ENCODE assay signal across 9 mouse cellular contexts in genomic region chr9:69454691-69455090, GRCm38 (mm10). TPM values are rescaled to one million over a fixed set of nuclear protein-coding genes. Genes with fewer than 3 reads are reported as not detected.
A peak's percentile ranks its signal among the peaks of the same experiment; 100 is the strongest.
DNase-seq lines count a peak whose midpoint lies in the region; ATAC-seq and TF ChIP-seq lines count a peak whose summit lies in the region.
"Had no signal": no experiment of that assay in that cellular context is flagged by ENCODE, and none has a peak within 500 bp of the region (broad histone marks: within the 10 kb centered on the region; RNA-seq: fewer than 3 reads in every experiment).

No protein-coding gene starts in this region.

- TF ChIP-seq RAD21 in CH12.LX (IDR thresholded peaks at IDR 0.05; ENCODE audit: low read depth, low read length) = no peak

- TF ChIP-seq POLR2A in CH12.LX (IDR thresholded peaks at IDR 0.05; ENCODE audit: low read depth, low read length) = no peak

- in situ Hi-C loops in CH12.LX (cut with MboI; ENCODE audit: low pct_ligation_motif_present, low pct_unique_long_range_greater_than_20kb, low sequenced_read_pairs) = no loop called here

- no peak for TF ChIP-seq CTCF in CH12.LX (conservative IDR thresholded peaks at IDR 0.05 in 1 of 2, IDR thresholded peaks at IDR 0.05 in 1 of 2; ENCODE audit: low read depth in 2 of 2, low read length in 2 of 2)

- H3K9me3 ChIP-seq in heart, embryonic 14.5 days (ENCODE audit: control insufficient read depth, low read length) = no peaks in the 10 kb centered on the region
- no peaks in the 10 kb centered on the region for H3K9me3 ChIP-seq in CH12.LX (replicated peaks; ENCODE audit: low read length)
- no peaks in the 10 kb centered on the region for H3K9me3 ChIP-seq in forebrain, embryonic 14.5 days (replicated peaks; ENCODE audit: control insufficient read depth, low read length)
- no peaks in the 10 kb centered on the region for H3K9me3 ChIP-seq in liver, embryonic 11.5 days (ENCODE audit: control insufficient read depth, low read length)

- H3K36me3 ChIP-seq in heart, embryonic 14.5 days (ENCODE audit: control insufficient read depth, insufficient read depth, low read length) = peaks cover 9% of the 10 kb centered on the region
- H3K36me3 ChIP-seq in CH12.LX (replicated peaks in 1 of 2; ENCODE audit: control insufficient read depth in 1 of 2, insufficient read depth in 1 of 2, low read length in 1 of 2) = no peaks in the 10 kb centered on the region
- no peaks in the 10 kb centered on the region for H3K36me3 ChIP-seq in forebrain, embryonic 14.5 days (ENCODE audit: control insufficient read depth, insufficient read depth, low read length)
- H3K36me3 ChIP-seq in liver, embryonic 11.5 days (ENCODE audit: control insufficient read depth, insufficient read depth, low read length) = no peaks in the 10 kb centered on the region

- H3K27ac ChIP-seq in heart, embryonic 14.5 days (replicated peaks in 1 of 2; ENCODE audit: control insufficient read depth in 1 of 2, insufficient read depth in 1 of 2, low read depth in 2 of 2, low read length in 2 of 2) = peak overlapping the region; percentile 94 to 96
- H3K27ac ChIP-seq in CH12.LX (ENCODE audit: insufficient read depth, low read depth) = no peak overlapping the region
- no peak overlapping the region for H3K27ac ChIP-seq in forebrain, embryonic 14.5 days (ENCODE audit: low read depth, low read length)
- H3K27ac ChIP-seq in liver, embryonic 11.5 days (ENCODE audit: low read depth, low read length) = peak overlapping the region; percentile 21; the same call in 1 of the 2 replicates

- H3K4me1 ChIP-seq in heart, embryonic 14.5 days (ENCODE audit: control insufficient read depth in 2 of 2, insufficient read depth in 2 of 2, low read length in 2 of 2) = peaks cover 35 to 56% of the 10 kb centered on the region in 2 experiments
- H3K4me1 ChIP-seq in CH12.LX (ENCODE audit: control insufficient read depth in 1 of 2, insufficient read depth in 2 of 2) = peaks cover 3 to 29% of the 10 kb centered on the region in 2 experiments; a peak in 3 of 4 replicates
- peaks cover 9% of the 10 kb centered on the region; the same call in 1 of the 2 replicates for H3K4me1 ChIP-seq in forebrain, embryonic 14.5 days (ENCODE audit: control insufficient read depth, insufficient read depth, low read length)
- peaks cover 38% of the 10 kb centered on the region for H3K4me1 ChIP-seq in liver, embryonic 11.5 days (replicated peaks; ENCODE audit: control insufficient read depth, insufficient read depth, low read length)

- TF ChIP-seq EP300 in CH12.LX (IDR thresholded peaks at IDR 0.05; ENCODE audit: low read length) = no peak

- DNase-seq in heart, postnatal 4 days = no peak
- no peak for DNase-seq in CH12.LX (ENCODE audit: extremely low read depth)
- DNase-seq in forebrain, embryonic 14.5 days (ENCODE audit: low spot score) = no peak
- no peak for DNase-seq in liver, embryonic 11.5 days (ENCODE audit: low spot score)
- no peak for DNase-seq in cerebellum, adult 18-20 months
- DNase-seq in adrenal gland, postnatal 25 days = no peak
- DNase-seq in urinary bladder, postnatal 25 days (ENCODE audit: low spot score) = no peak
- DNase-seq: cerebellum, adult 11 months had no signal

- peak overlapping the region; percentile 95 for H3K9ac ChIP-seq in heart, embryonic 14.5 days (ENCODE audit: low read length)
- H3K9ac ChIP-seq in CH12.LX (ENCODE audit: insufficient read depth, low read depth) = no peak overlapping the region
- no peak overlapping the region for H3K9ac ChIP-seq in forebrain, embryonic 14.5 days (ENCODE audit: low read length)
- H3K9ac ChIP-seq in liver, embryonic 11.5 days (ENCODE audit: low read depth, low read length) = no peak overlapping the region; the same call in 1 of the 2 replicates

- no peaks in the 10 kb centered on the region for H3K79me2 ChIP-seq in CH12.LX (replicated peaks; ENCODE audit: control insufficient read depth, extremely low read depth, insufficient read depth, poor library complexity, severe bottlenecking)

- ATAC-seq in heart, embryonic 14.5 days (ENCODE audit: insufficient number of reproducible peaks, insufficient read depth, low FRiP score, low read depth) = no peak
- ATAC-seq in forebrain, embryonic 14.5 days = no peak
- no peak for ATAC-seq in liver, embryonic 11.5 days (replicated peaks; ENCODE audit: low FRiP score)

- H3K27me3 ChIP-seq in heart, embryonic 14.5 days (ENCODE audit: control insufficient read depth, insufficient read depth, low read length) = no peaks in the 10 kb centered on the region
- H3K27me3 ChIP-seq in CH12.LX (replicated peaks) = no peaks in the 10 kb centered on the region
- 0 out of 2 replicates have a peak, but pooled peaks cover 10% of the 10 kb centered on the region for H3K27me3 ChIP-seq in forebrain, embryonic 14.5 days (replicated peaks; ENCODE audit: control insufficient read depth, insufficient read depth, low read length)
- H3K27me3 ChIP-seq in liver, embryonic 11.5 days (replicated peaks; ENCODE audit: control insufficient read depth, insufficient read depth, low read length) = peaks cover 16% of the 10 kb centered on the region; the same call in 1 of the 2 replicates

- peak overlapping the region; percentile 79 to 87; a peak in 3 of 4 replicates for H3K4me3 ChIP-seq in heart, embryonic 14.5 days (ENCODE audit: control insufficient read depth in 1 of 2, insufficient read depth in 1 of 2, low read depth in 1 of 2, low read length in 2 of 2)
- no peak overlapping the region for H3K4me3 ChIP-seq in CH12.LX (replicated peaks in 1 of 3; ENCODE audit: low read depth in 2 of 3, low read length in 2 of 3, poor library complexity in 1 of 3)
- no peak overlapping the region for H3K4me3 ChIP-seq in forebrain, embryonic 14.5 days (ENCODE audit: low read depth, low read length)
- H3K4me3 ChIP-seq in liver, embryonic 11.5 days (ENCODE audit: low read depth, low read length) = peak overlapping the region; percentile 61

- H3K4me2 ChIP-seq in heart, embryonic 14.5 days (ENCODE audit: low read length) = peak overlapping the region; percentile 74
- peak overlapping the region; percentile 8; the same call in 1 of the 2 replicates for H3K4me2 ChIP-seq in CH12.LX (ENCODE audit: insufficient read depth, low read depth, poor library complexity, severe bottlenecking)
- peak overlapping the region; percentile 78; the same call in 1 of the 2 replicates for H3K4me2 ChIP-seq in forebrain, embryonic 14.5 days (ENCODE audit: low read length)
- H3K4me2 ChIP-seq in liver, embryonic 11.5 days = peak overlapping the region; percentile 76

- dilution Hi-C loops in CH12.LX (cut with MboI; ENCODE audit: extremely low pct_ligation_motif_present, extremely low pct_unique_long_range_greater_than_20kb, low sequenced_read_pairs) = no loop called here

- 41% methylated on average over 4 of the region's 4 CpGs for WGBS in heart, embryonic 14.5 days
- 61% methylated on average over 4 of the region's 4 CpGs for WGBS in forebrain, embryonic 14.5 days
- 42% methylated on average over 4 of the region's 4 CpGs for WGBS in liver, embryonic 11.5 days

TF ChIP-seq in CH12.LX, 34 proteins besides CTCF, POLR2A, EP300 and RAD21:
- TF ChIP-seq MAFK (IDR thresholded peaks at IDR 0.05; ENCODE audit: insufficient replicate concordance, low read length) (no peak), TCF12 (IDR thresholded peaks at IDR 0.05; ENCODE audit: low read depth, low read length) (no peak), ZNF384 (IDR thresholded peaks at IDR 0.05; ENCODE audit: low read depth, low read length) (peak; percentile 89)
TF ChIP-seq in CH12.LX: peak in this region for 1.

RNA-seq across cellular contexts. Expression of gene Anxa2, which starts 1.3 kb away (rescaled TPM):
- 532 and 550 TPM in 2 replicates for polyA plus RNA-seq in heart, embryonic 14.5 days (2014; fragmentation: Nextera tagmentation; extraction: Ambion mirVana)
- 100 to 1,000 TPM; 251 to 268 TPM for total RNA-seq in heart, postnatal 4 days (2021)
- 0.08 and 0.13 TPM in 2 replicates for total RNA-seq in CH12.LX (2012; rRNA removed)
- total RNA-seq in CH12.LX (2014; rRNA removed) = 0.26 TPM in 1 of 2 replicates, not detected in the other
- 0.16 TPM in 1 of 2 replicates, not detected in the other for polyA plus RNA-seq in CH12.LX (2012; ENCODE audit: insufficient read length, low read depth)
- 109 and 118 TPM in 2 replicates for polyA plus RNA-seq in forebrain, embryonic 14.5 days (2014; fragmentation: Nextera tagmentation; extraction: Ambion mirVana)
- 153 and 159 TPM in 2 replicates for polyA plus RNA-seq in liver, embryonic 11.5 days (2014; fragmentation: Nextera tagmentation; extraction: Ambion mirVana)
- total RNA-seq in adrenal gland, postnatal 25 days (2021) = 390 and 445 TPM in 2 replicates

RNA-seq across cellular contexts. Expression of gene Ice2, which starts 57.0 kb away (rescaled TPM):
- 10.9 and 13.9 TPM in 2 replicates for polyA plus RNA-seq in heart, embryonic 14.5 days (2014; fragmentation: Nextera tagmentation; extraction: Ambion mirVana)
- total RNA-seq in heart, postnatal 4 days (2021) = 1 to 10 TPM; 8.3 to 9.2 TPM
- 13.3 and 13.6 TPM in 2 replicates for total RNA-seq in CH12.LX (2012; rRNA removed)
- 23.1 and 28.2 TPM in 2 replicates for total RNA-seq in CH12.LX (2014; rRNA removed)
- 14.9 and 15.8 TPM in 2 replicates for polyA plus RNA-seq in CH12.LX (2012; ENCODE audit: insufficient read length, low read depth)
- polyA plus RNA-seq in forebrain, embryonic 14.5 days (2014; fragmentation: Nextera tagmentation; extraction: Ambion mirVana) = 12.9 and 13.8 TPM in 2 replicates
- polyA plus RNA-seq in liver, embryonic 11.5 days (2014; fragmentation: Nextera tagmentation; extraction: Ambion mirVana) = 23.1 and 24.9 TPM in 2 replicates
- 16.9 and 19.8 TPM in 2 replicates for total RNA-seq in adrenal gland, postnatal 25 days (2021)

Comparison
In these comparisons a context has a peak if more than half of its experiments do, and no peak if none do; other contexts are left out.
1. H3K27ac ChIP-seq: peak in heart, embryonic 14.5 days (2 of 2) and liver, embryonic 11.5 days (single experiment); none in CH12.LX (single experiment) and forebrain, embryonic 14.5 days (single experiment).
2. H3K4me2 ChIP-seq: peak in every context shown above with its lines; median percentile 78 in forebrain, embryonic 14.5 days; 76 in liver, embryonic 11.5 days; 74 in heart, embryonic 14.5 days; 8 in CH12.LX.
3. H3K4me3 ChIP-seq: peak in heart, embryonic 14.5 days (2 of 2) and liver, embryonic 11.5 days (single experiment); none in CH12.LX (0 of 3) and forebrain, embryonic 14.5 days (single experiment).
4. RNA of gene Anxa2, which starts 1.3 kb away (polyA plus RNA-seq): 532 to 550 TPM in heart, embryonic 14.5 days, 153 to 159 TPM in liver, embryonic 11.5 days and 109 to 118 TPM in forebrain, embryonic 14.5 days; 0.16 TPM in CH12.LX; every median in the first group is over 10 times any median in the second.